Mouse (Mus musculus) kidney, postnatal 14 days (tissue): ENCODE measurements around the gene Spaca9.

ENCODE experiments used
- DNase-seq: peaks from one replicate; pipeline ENCODE4 v3.0.0; 2022; ENCODE audit warnings: mixed read lengths

Gene Spaca9

GRCm38 (mm10) chr2:28662891-28663290 is 36.6 kb downstream of the Spaca9 start:
- no peak for DNase-seq

- no peak for DNase-seq
Observed at GRCm38 (mm10) chr2:28656216-28656615, 43.3 kb downstream of the Spaca9 start.

- DNase-seq = peak; percentile 22
Observed at GRCm38 (mm10) chr2:28654295-28654694, 45.2 kb downstream of the Spaca9 start.

- no peak for DNase-seq
Observed at GRCm38 (mm10) chr2:28653351-28653750, 46.2 kb downstream of the Spaca9 start.

- no peak for DNase-seq
Observed at GRCm38 (mm10) chr2:28650526-28650925, 49.0 kb downstream of the Spaca9 start.

GRCm38 (mm10) chr2:28643081-28643480 is 56.4 kb downstream of the Spaca9 start:
- DNase-seq = peak; percentile 32
